Mouse (Mus musculus) lung, postnatal 0 days (tissue): Measurements from ENCODE around the gene Ptgir. TPM values are rescaled to one million over a fixed set of nuclear protein-coding genes. Genes with fewer than 3 reads are reported as not detected.

Experiments
- ATAC-seq: fragments of 200-750 bp; cut with Nextera tagmentation; 2 replicates; pipeline ENCODE4 v1.8.0; 2017; ENCODE audit warnings: moderate library complexity
- DNase-seq: peaks from one replicate; pipeline ENCODE4 v3.0.0-alpha.2; 2016; ENCODE audit warnings: low spot score
- H3K27ac ChIP-seq: fragments of 300-500 bp; sonication (generic); 2 replicates; pipeline ENCODE4 v1.5.1; 2014; ENCODE audit warnings: antibody characterized with exemption, mild to moderate bottlenecking, low read length, mixed read lengths
- H3K27me3 ChIP-seq: fragments of 300-500 bp; sonication (generic); replicated peaks from 2 replicates; pipeline ENCODE4 v1.6.1; 2014; ENCODE audit warnings: low read length, mixed read lengths; ENCODE audit not compliant: insufficient read depth
- H3K36me3 ChIP-seq: fragments of 300-500 bp; sonication (generic); 2 replicates; pipeline ENCODE4 v1.6.1; 2014; ENCODE audit warnings: low read length, mixed read lengths; ENCODE audit not compliant: insufficient read depth
- H3K4me1 ChIP-seq: fragments of 300-500 bp; sonication (generic); 2 replicates; pipeline ENCODE4 v1.6.1; 2014; ENCODE audit warnings: antibody characterized with exemption, low read depth, low read length, mixed read lengths; ENCODE audit not compliant: insufficient read depth
- H3K4me2 ChIP-seq: fragments of 300-500 bp; sonication (generic); replicated peaks from 2 replicates; pipeline ENCODE4 v1.6.1; 2014; ENCODE audit warnings: low read depth, mild to moderate bottlenecking, low read length, moderate library complexity, mixed read lengths
- H3K4me3 ChIP-seq: fragments of 300-500 bp; sonication (generic); 2 replicates; pipeline ENCODE4 v1.5.1; 2014; ENCODE audit warnings: low read depth, low read length
- H3K9ac ChIP-seq: fragments of 300-500 bp; sonication (generic); replicated peaks from 2 replicates; pipeline ENCODE4 v1.6.1; 2014; ENCODE audit warnings: low read depth, mild to moderate bottlenecking
- H3K9me3 ChIP-seq: fragments of 300-500 bp; sonication (generic); 2 replicates; pipeline ENCODE4 v1.6.1; 2016; ENCODE audit warnings: low read length, mixed read lengths
- CTCF ChIP-seq: IDR thresholded peaks from 2 replicates; pipeline ENCODE4 v1.5.1; 2016; ENCODE audit warnings: antibody characterized with exemption, mild to moderate bottlenecking
- EP300 ChIP-seq: IDR thresholded peaks from 2 replicates; pipeline ENCODE4 v1.6.1; 2016; ENCODE audit warnings: antibody characterized with exemption, mild to moderate bottlenecking, control low read depth
- WGBS: fragments of 180-500 bp; shearing (Covaris S2); extraction: QIAGEN DNeasy Blood & Tissue Kit; methylation state at CpG from one replicate; pipeline ENCODE4 v1.1.7; 2014; 5-methylcytosine and 5-hydroxymethylcytosine counted together
- polyA plus RNA-seq: library from polyadenylated mRNA; unstranded; fragments of >200 nt; fragmentation: Nextera tagmentation; extraction: Ambion mirVana; gene quantifications from 2 replicates; pipeline ENCODE4 v1.2.1, GENCODE M21; 2015

The Ptgir gene
- polyA plus RNA-seq, 1 experiment from 2014 or later, result 2.0 TPM

DNA sequence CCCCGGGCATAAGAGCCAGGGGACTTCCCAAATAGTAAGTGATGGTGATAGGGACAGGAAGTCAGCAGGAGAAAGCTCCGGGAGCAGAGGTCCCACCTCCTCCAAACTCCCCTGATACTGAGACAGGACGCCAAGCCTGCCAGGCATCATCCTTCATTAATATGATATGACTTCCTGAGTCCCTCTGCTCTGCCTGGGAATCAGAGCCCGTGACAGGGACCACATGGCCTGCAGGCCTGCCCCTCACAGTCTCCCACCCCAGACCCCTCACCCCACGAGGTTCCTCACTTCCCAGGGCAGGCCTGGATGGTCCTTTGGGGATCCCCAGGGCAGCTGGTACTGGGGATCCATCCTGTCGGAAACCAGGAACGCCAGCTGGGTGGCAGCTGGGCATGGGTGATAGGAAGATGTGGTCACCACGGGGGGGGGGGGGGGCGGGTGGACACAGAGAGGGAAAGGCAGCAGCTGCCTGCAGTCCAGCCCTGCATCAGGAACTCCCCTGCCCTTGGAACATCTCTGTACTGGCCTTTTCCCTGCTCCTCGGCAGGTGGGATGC lies 2.1 kb upstream of the Ptgir start:
- DNase-seq (no peak), ATAC-seq (no peak)
- Histone ChIP-seq H3K4me2 (no peak overlapping the region), H3K27me3 (no peaks in the 10 kb centered on the region), H3K9ac (no peak overlapping the region), H3K27ac (no peak overlapping the region), H3K36me3 (no peaks in the 10 kb centered on the region), H3K4me3 (no peak overlapping the region), H3K9me3 (no peaks in the 10 kb centered on the region), H3K4me1 (peaks cover 4% of the 10 kb centered on the region)
- TF ChIP-seq EP300 (no peak), CTCF (no peak)
- 32% methylated on average over 8 of the region's 10 CpGs for WGBS

DNA sequence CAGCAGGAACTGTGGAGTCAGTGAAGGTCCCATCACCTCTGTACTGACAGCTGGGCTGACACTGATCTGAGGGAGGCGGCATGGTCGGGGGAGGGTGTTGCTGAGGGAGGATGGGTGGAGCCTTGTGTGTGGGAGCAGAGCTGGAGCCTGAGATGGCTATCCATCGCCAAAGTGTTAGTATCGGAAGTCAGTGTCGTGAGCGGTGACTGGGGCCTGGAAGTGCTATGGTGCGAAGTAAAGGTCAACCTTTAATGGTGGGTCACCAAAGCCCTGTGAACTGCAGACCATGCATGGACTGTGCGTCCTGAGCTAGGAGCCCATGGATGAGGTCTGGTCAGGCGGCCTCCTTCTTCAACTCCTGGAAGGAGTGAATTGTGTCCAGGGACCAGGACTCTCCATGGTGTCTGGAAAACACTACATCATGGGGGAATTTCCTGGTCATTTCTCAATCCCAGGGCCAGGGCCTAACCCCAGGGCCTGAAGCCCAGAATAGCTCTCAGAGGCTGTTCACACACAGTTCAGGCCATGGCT lies 734 bp upstream of the Ptgir start:
- peak; percentile 56 for ATAC-seq

DNA sequence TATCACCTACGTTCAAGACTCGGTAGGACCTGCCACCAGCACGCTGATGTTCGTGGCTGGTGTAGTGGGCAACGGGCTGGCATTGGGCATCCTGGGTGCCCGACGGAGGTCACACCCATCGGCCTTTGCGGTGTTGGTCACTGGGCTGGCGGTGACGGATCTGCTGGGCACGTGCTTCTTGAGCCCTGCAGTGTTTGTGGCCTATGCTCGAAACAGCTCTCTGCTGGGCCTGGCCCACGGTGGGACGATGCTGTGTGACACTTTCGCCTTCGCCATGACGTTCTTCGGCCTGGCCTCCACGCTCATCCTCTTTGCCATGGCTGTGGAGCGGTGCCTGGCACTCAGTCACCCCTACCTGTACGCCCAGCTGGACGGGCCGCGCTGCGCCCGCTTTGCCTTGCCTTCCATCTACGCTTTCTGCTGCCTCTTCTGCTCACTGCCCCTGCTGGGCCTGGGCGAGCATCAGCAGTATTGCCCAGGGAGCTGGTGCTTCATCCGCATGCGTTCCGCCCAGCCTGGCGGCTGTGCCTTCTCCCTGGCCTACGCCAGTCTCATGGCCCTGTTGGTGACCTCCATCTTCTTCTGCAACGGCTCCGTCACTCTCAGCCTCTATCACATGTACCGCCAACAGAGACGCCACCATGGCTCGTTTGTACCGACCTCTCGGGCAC lies 734 bp downstream of the Ptgir start:
- DNase-seq (no peak), ATAC-seq (no peak)
- Histone ChIP-seq H3K9ac (no peak overlapping the region), H3K4me3 (no peak overlapping the region), H3K27ac (no peak overlapping the region), H3K9me3 (no peaks in the 10 kb centered on the region), H3K4me1 (peaks cover 4% of the 10 kb centered on the region), H3K36me3 (no peaks in the 10 kb centered on the region), H3K27me3 (no peaks in the 10 kb centered on the region), H3K4me2 (no peak overlapping the region)
- WGBS, result 87% methylated on average over 41 of the region's 41 CpGs
- no peak for TF ChIP-seq CTCF
- no peak for TF ChIP-seq EP300

More for the DNA sequence above, 734 bp upstream of the Ptgir start:
- peak; percentile 48 for DNase-seq
- Histone ChIP-seq H3K4me3 (no peak overlapping the region), H3K9me3 (no peaks in the 10 kb centered on the region), H3K4me2 (no peak overlapping the region), H3K9ac (no peak overlapping the region), H3K36me3 (no peaks in the 10 kb centered on the region), H3K4me1 (peaks cover 4% of the 10 kb centered on the region), H3K27ac (0 out of 2 replicates have a peak overlapping the region, but pooled peaks have one; percentile 43), H3K27me3 (no peaks in the 10 kb centered on the region)
- WGBS, result 56% methylated on average over 9 of the region's 9 CpGs
- TF ChIP-seq CTCF, result no peak
- TF ChIP-seq EP300, result no peak

GRCm38 (mm10) chr7:16907842-16908241 lies 1.6 kb downstream of the Ptgir start:
- Histone ChIP-seq H3K9ac (no peak overlapping the region), H3K4me1 (peaks cover 4% of the 10 kb centered on the region), H3K4me3 (no peak overlapping the region), H3K9me3 (no peaks in the 10 kb centered on the region), H3K27me3 (no peaks in the 10 kb centered on the region), H3K36me3 (no peaks in the 10 kb centered on the region), H3K27ac (no peak overlapping the region), H3K4me2 (0 out of 2 replicates have a peak overlapping the region, but pooled peaks have one; percentile 11)
- TF ChIP-seq EP300 (no peak), CTCF (no peak)
- ATAC-seq (no peak), DNase-seq (peak; percentile 50)
- 21% methylated on average over 7 of the region's 7 CpGs for WGBS

GRCm38 (mm10) chr7:16908367-16908766 lies 2.1 kb downstream of the Ptgir start:
- no peak overlapping the region for H3K9ac ChIP-seq
- no peak overlapping the region for H3K4me3 ChIP-seq
- H3K9me3 ChIP-seq, result no peaks in the 10 kb centered on the region
- TF ChIP-seq EP300 (no peak), CTCF (no peak)
- no peaks in the 10 kb centered on the region for H3K36me3 ChIP-seq
- ATAC-seq (no peak), DNase-seq (no peak)
- H3K27ac ChIP-seq, result no peak overlapping the region
- H3K27me3 ChIP-seq, result no peaks in the 10 kb centered on the region
- peaks cover 4% of the 10 kb centered on the region for H3K4me1 ChIP-seq
- 0 out of 2 replicates have a peak overlapping the region, but pooled peaks have one; percentile 11 for H3K4me2 ChIP-seq
- 29% methylated on average over 11 of the region's 11 CpGs for WGBS

GRCm38 (mm10) chr7:16908859-16909258 lies 2.6 kb downstream of the Ptgir start:
- Histone ChIP-seq H3K27ac (no peak overlapping the region), H3K4me2 (no peak overlapping the region)
- 63% methylated on average over 11 of the region's 11 CpGs for WGBS

More at GRCm38 (mm10) chr7:16908859-16909258, 2.6 kb downstream of the Ptgir start:
- H3K9me3 ChIP-seq, result no peaks in the 10 kb centered on the region
- DNase-seq (no peak), ATAC-seq (no peak)
- H3K9ac ChIP-seq, result no peak overlapping the region
- no peaks in the 10 kb centered on the region for H3K27me3 ChIP-seq
- H3K36me3 ChIP-seq, result no peaks in the 10 kb centered on the region
- H3K4me1 ChIP-seq, result peaks cover 4% of the 10 kb centered on the region
- no peak overlapping the region for H3K4me3 ChIP-seq
- no peak for TF ChIP-seq EP300
